Mouse (Mus musculus): ENCODE results near the gene Hmbs. TPM values are rescaled to one million over a fixed set of nuclear protein-coding genes. Genes with fewer than 3 reads are reported as not detected.

The Hmbs gene
- total and polyA plus RNA-seq, 3 experiments: 65.1 to 74.0 (median 73.7) TPM

GRCm38 (mm10) chr9:44348546-44348945 lies 4.5 kb upstream of the Hmbs start:
- H3K9ac ChIP-seq (ENCODE audit: insufficient read depth, low read depth): no peak overlapping the region
- no peak for DNase-seq (ENCODE audit: extremely low read depth)
- H3K4me3 ChIP-seq (replicated peaks in 1 of 3; ENCODE audit: low read depth in 2 of 3, low read length in 2 of 3, poor library complexity in 1 of 3): no peak overlapping the region
- no peaks in the 10 kb centered on the region for H3K27me3 ChIP-seq (replicated peaks)
- peaks cover 3% of the 10 kb centered on the region for H3K9me3 ChIP-seq (replicated peaks; ENCODE audit: low read length)
- H3K79me2 ChIP-seq (replicated peaks; ENCODE audit: control insufficient read depth, extremely low read depth, insufficient read depth, poor library complexity, severe bottlenecking): no peaks in the 10 kb centered on the region
- TF ChIP-seq USF1 (IDR thresholded peaks at IDR 0.05; ENCODE audit: low read depth, low read length) (no peak), ZMIZ1 (IDR thresholded peaks at IDR 0.05; ENCODE audit: low read depth, low read length) (no peak), MYC (IDR thresholded peaks at IDR 0.05; ENCODE audit: low read depth, low read length) (no peak), CTCF (conservative IDR thresholded peaks at IDR 0.05 in 1 of 2, IDR thresholded peaks at IDR 0.05 in 1 of 2; ENCODE audit: low read depth in 2 of 2, low read length in 2 of 2) (peak in 1 of 2 experiments; percentile 22; a peak in 2 of 4 replicates)
- dilution Hi-C loops (cut with MboI; ENCODE audit: extremely low pct_ligation_motif_present, extremely low pct_unique_long_range_greater_than_20kb, low sequenced_read_pairs) (no loop called here), in situ Hi-C loops (cut with MboI; ENCODE audit: low pct_ligation_motif_present, low pct_unique_long_range_greater_than_20kb, low sequenced_read_pairs) (no loop called here)
- H3K4me2 ChIP-seq (ENCODE audit: insufficient read depth, low read depth, poor library complexity, severe bottlenecking): no peak overlapping the region
- H3K27ac ChIP-seq (ENCODE audit: insufficient read depth, low read depth): no peak overlapping the region
- peaks cover 0 to 12% of the 10 kb centered on the region in 2 experiments; a peak in 1 of 4 replicates for H3K4me1 ChIP-seq (ENCODE audit: control insufficient read depth in 1 of 2, insufficient read depth in 2 of 2)
- peaks cover 61 to 74% of the 10 kb centered on the region in 2 experiments for H3K36me3 ChIP-seq (replicated peaks in 1 of 2; ENCODE audit: control insufficient read depth in 1 of 2, insufficient read depth in 1 of 2, low read length in 1 of 2)

GRCm38 (mm10) chr9:44347621-44348020 lies 3.6 kb upstream of the Hmbs start:
- no peak overlapping the region for H3K4me3 ChIP-seq (replicated peaks in 1 of 3; ENCODE audit: low read depth in 2 of 3, low read length in 2 of 3, poor library complexity in 1 of 3)
- no peak for TF ChIP-seq BHLHE40 (IDR thresholded peaks at IDR 0.05; ENCODE audit: low read depth, low read length)
- no peak for TF ChIP-seq ZMIZ1 (IDR thresholded peaks at IDR 0.05; ENCODE audit: low read depth, low read length)
- no peak for TF ChIP-seq TBP (conservative IDR thresholded peaks at IDR 0.05; ENCODE audit: low read depth, low read length)
- no peak for TF ChIP-seq ZKSCAN1 (IDR thresholded peaks at IDR 0.05; ENCODE audit: borderline replicate concordance, low read depth, low read length)
- no peak for TF ChIP-seq MAZ (IDR thresholded peaks at IDR 0.05; ENCODE audit: low read depth, low read length)
- TF ChIP-seq MYC (IDR thresholded peaks at IDR 0.05; ENCODE audit: low read depth, low read length): no peak
- no peak for TF ChIP-seq SIN3A (IDR thresholded peaks at IDR 0.05; ENCODE audit: low read length)
- no peak for TF ChIP-seq UBTF (IDR thresholded peaks at IDR 0.05; ENCODE audit: low read depth, low read length)
- no peak for TF ChIP-seq EP300 (IDR thresholded peaks at IDR 0.05; ENCODE audit: low read length)
- no peak for DNase-seq (ENCODE audit: extremely low read depth)
- peaks cover 1% of the 10 kb centered on the region; the same call in 1 of the 2 replicates for H3K79me2 ChIP-seq (replicated peaks; ENCODE audit: control insufficient read depth, extremely low read depth, insufficient read depth, poor library complexity, severe bottlenecking)
- no peak overlapping the region for H3K4me2 ChIP-seq (ENCODE audit: insufficient read depth, low read depth, poor library complexity, severe bottlenecking)
- no peaks in the 10 kb centered on the region for H3K27me3 ChIP-seq (replicated peaks)
- peaks cover 52 to 65% of the 10 kb centered on the region in 2 experiments for H3K36me3 ChIP-seq (replicated peaks in 1 of 2; ENCODE audit: control insufficient read depth in 1 of 2, insufficient read depth in 1 of 2, low read length in 1 of 2)
- H3K9ac ChIP-seq (ENCODE audit: insufficient read depth, low read depth): no peak overlapping the region
- in situ Hi-C loops (cut with MboI; ENCODE audit: low pct_ligation_motif_present, low pct_unique_long_range_greater_than_20kb, low sequenced_read_pairs): no loop called here
- peaks cover 3% of the 10 kb centered on the region for H3K9me3 ChIP-seq (replicated peaks; ENCODE audit: low read length)
- H3K4me1 ChIP-seq (ENCODE audit: control insufficient read depth in 1 of 2, insufficient read depth in 2 of 2): peaks cover 0 to 19% of the 10 kb centered on the region in 2 experiments; a peak in 2 of 4 replicates
- dilution Hi-C loops (cut with MboI; ENCODE audit: extremely low pct_ligation_motif_present, extremely low pct_unique_long_range_greater_than_20kb, low sequenced_read_pairs): no loop called here
- H3K27ac ChIP-seq (ENCODE audit: insufficient read depth, low read depth): no peak overlapping the region

GRCm38 (mm10) chr9:44347166-44347565 lies 3.1 kb upstream of the Hmbs start:
- peaks cover 47 to 63% of the 10 kb centered on the region in 2 experiments for H3K36me3 ChIP-seq (replicated peaks in 1 of 2; ENCODE audit: control insufficient read depth in 1 of 2, insufficient read depth in 1 of 2, low read length in 1 of 2)
- in situ Hi-C loops (cut with MboI; ENCODE audit: low pct_ligation_motif_present, low pct_unique_long_range_greater_than_20kb, low sequenced_read_pairs): no loop called here
- H3K27me3 ChIP-seq (replicated peaks): no peaks in the 10 kb centered on the region
- dilution Hi-C loops (cut with MboI; ENCODE audit: extremely low pct_ligation_motif_present, extremely low pct_unique_long_range_greater_than_20kb, low sequenced_read_pairs): no loop called here
- no peak overlapping the region for H3K9ac ChIP-seq (ENCODE audit: insufficient read depth, low read depth)
- H3K4me1 ChIP-seq (ENCODE audit: control insufficient read depth in 1 of 2, insufficient read depth in 2 of 2): peaks cover 3 to 24% of the 10 kb centered on the region in 2 experiments; a peak in 2 of 4 replicates
- peaks cover 5% of the 10 kb centered on the region for H3K79me2 ChIP-seq (replicated peaks; ENCODE audit: control insufficient read depth, extremely low read depth, insufficient read depth, poor library complexity, severe bottlenecking)
- peaks cover 3% of the 10 kb centered on the region for H3K9me3 ChIP-seq (replicated peaks; ENCODE audit: low read length)
- no peak for DNase-seq (ENCODE audit: extremely low read depth)
- no peak overlapping the region for H3K27ac ChIP-seq (ENCODE audit: insufficient read depth, low read depth)
- TF ChIP-seq E2F4 (IDR thresholded peaks at IDR 0.05; ENCODE audit: insufficient replicate concordance, low read depth, low read length): no peak
- no peak for TF ChIP-seq CHD2 (IDR thresholded peaks at IDR 0.05; ENCODE audit: low read length)
- TF ChIP-seq MXI1 (IDR thresholded peaks at IDR 0.05; ENCODE audit: low read depth, low read length): no peak
- no peak for TF ChIP-seq CTCF (conservative IDR thresholded peaks at IDR 0.05 in 1 of 2, IDR thresholded peaks at IDR 0.05 in 1 of 2; ENCODE audit: low read depth in 2 of 2, low read length in 2 of 2)
- TF ChIP-seq JUN (IDR thresholded peaks at IDR 0.05; ENCODE audit: insufficient read depth, low read depth, low read length): no peak
- no peak for TF ChIP-seq MAFK (IDR thresholded peaks at IDR 0.05; ENCODE audit: insufficient replicate concordance, low read length)
- TF ChIP-seq NRF1 (IDR thresholded peaks at IDR 0.05; ENCODE audit: low read depth, low read length): no peak
- no peak for TF ChIP-seq BHLHE40 (IDR thresholded peaks at IDR 0.05; ENCODE audit: low read depth, low read length)
- TF ChIP-seq MAZ (IDR thresholded peaks at IDR 0.05; ENCODE audit: low read depth, low read length): no peak
- no peak for TF ChIP-seq PAX5 (IDR thresholded peaks at IDR 0.05; ENCODE audit: low read length)
- no peak for TF ChIP-seq ZKSCAN1 (IDR thresholded peaks at IDR 0.05; ENCODE audit: borderline replicate concordance, low read depth, low read length)
- TF ChIP-seq TCF12 (IDR thresholded peaks at IDR 0.05; ENCODE audit: low read depth, low read length): no peak
- no peak for TF ChIP-seq ZMIZ1 (IDR thresholded peaks at IDR 0.05; ENCODE audit: low read depth, low read length)
- no peak for TF ChIP-seq KAT2A (IDR thresholded peaks at IDR 0.05; ENCODE audit: insufficient replicate concordance, low read length)
- no peak for TF ChIP-seq MYC (IDR thresholded peaks at IDR 0.05; ENCODE audit: low read depth, low read length)
- TF ChIP-seq ELF1 (IDR thresholded peaks at IDR 0.05; ENCODE audit: low read depth, low read length): no peak
- no peak for TF ChIP-seq TBP (conservative IDR thresholded peaks at IDR 0.05; ENCODE audit: low read depth, low read length)
- TF ChIP-seq IRF4 (IDR thresholded peaks at IDR 0.05; ENCODE audit: low read depth, low read length): no peak
- no peak for TF ChIP-seq POLR2A (IDR thresholded peaks at IDR 0.05; ENCODE audit: low read depth, low read length)
- H3K4me3 ChIP-seq (replicated peaks in 1 of 3; ENCODE audit: low read depth in 2 of 3, low read length in 2 of 3, poor library complexity in 1 of 3): no peak overlapping the region
- no peak overlapping the region for H3K4me2 ChIP-seq (ENCODE audit: insufficient read depth, low read depth, poor library complexity, severe bottlenecking)

All from CH12.LX (cell line).